Mouse (Mus musculus) ES-E14 (cell line): ENCODE measurements around the gene Tenm3. TPM values are rescaled to one million over a fixed set of nuclear protein-coding genes. Genes with fewer than 3 reads are reported as not detected.

ENCODE experiments used
- DNase-seq: peaks from one replicate; pipeline ENCODE4 v3.0.0-alpha.2; 2013; ENCODE audit warnings: low read depth, low spot score
- H3K27ac ChIP-seq: 2 replicates; pipeline ENCODE4 v1.5.1; 2012; ENCODE audit warnings: low read depth, mild to moderate bottlenecking, low read length, moderate library complexity, mixed read lengths; ENCODE audit not compliant: poor library complexity, insufficient read depth, severe bottlenecking
- H3K36me3 ChIP-seq: 2 replicates; pipeline ENCODE4 v1.6.1; 2012; ENCODE audit warnings: mild to moderate bottlenecking, low read length, moderate library complexity, mixed read lengths; ENCODE audit not compliant: control insufficient read depth, poor library complexity, insufficient read depth, severe bottlenecking
- H3K4me1 ChIP-seq, 2 experiments: fragments of 150-350 bp in 1 of 2; sonication (generic) in 1 of 2; 2 replicates each; pipeline ENCODE4 v1.6.1; 2012; ENCODE audit warnings: low read length in 2 of 2, mild to moderate bottlenecking in 1 of 2, mixed read lengths in 1 of 2; ENCODE audit not compliant: control insufficient read depth in 2 of 2, insufficient read depth in 2 of 2, poor library complexity in 1 of 2
- H3K4me3 ChIP-seq, 2 experiments: fragments of 150-350 bp in 1 of 2; sonication (generic) in 1 of 2; 2 replicates each; pipeline ENCODE4 v1.5.1; 2012; ENCODE audit warnings: low read length in 2 of 2, low read depth in 1 of 2, mild to moderate bottlenecking in 1 of 2, mixed read lengths in 1 of 2; ENCODE audit not compliant: insufficient read depth in 1 of 2, poor library complexity in 1 of 2, severe bottlenecking in 1 of 2
- H3K9ac ChIP-seq: 2 replicates; pipeline ENCODE4 v1.6.1; 2012; ENCODE audit warnings: low read depth, mild to moderate bottlenecking, low read length, mixed read lengths; ENCODE audit not compliant: poor library complexity, insufficient read depth, severe bottlenecking
- H3K9me3 ChIP-seq: fragments of 150-350 bp; sonication (generic); 2 replicates; pipeline ENCODE4 v1.6.1; 2012; ENCODE audit warnings: low read depth, mild to moderate bottlenecking, low read length; ENCODE audit not compliant: control insufficient read depth, insufficient read depth
- CHD2 ChIP-seq: IDR thresholded peaks from 2 replicates; pipeline ENCODE4 v1.6.1; 2014; ENCODE audit warnings: mild to moderate bottlenecking, low read depth, low read length, inconsistent platforms
- HCFC1 ChIP-seq: IDR thresholded peaks from 2 replicates; pipeline ENCODE4 v1.6.1; 2012; ENCODE audit warnings: low read length, inconsistent platforms, borderline replicate concordance; ENCODE audit not compliant: insufficient read depth
- MAFK ChIP-seq: IDR thresholded peaks from 2 replicates; pipeline ENCODE4 v1.6.1; 2014; ENCODE audit warnings: mild to moderate bottlenecking, low read depth, low read length, inconsistent platforms; ENCODE audit not compliant: insufficient read depth
- ZC3H11A ChIP-seq: IDR thresholded peaks from 2 replicates; pipeline ENCODE4 v1.6.1; 2012; ENCODE audit warnings: low read depth, mild to moderate bottlenecking, inconsistent platforms, low read length, borderline replicate concordance
- ZNF384 ChIP-seq: IDR thresholded peaks from 2 replicates; pipeline ENCODE4 v1.6.1; 2012; ENCODE audit warnings: low read depth, low read length, inconsistent platforms
- in situ Hi-C, 2 experiments: fragments of 600-800 bp; cut with MboI; formaldehyde crosslinking; loops; one replicate each; pipeline ENCODE4 v1.15.1; 2025; ENCODE audit warnings: low sequenced_read_pairs in 2 of 2, inconsistent platforms in 1 of 2; ENCODE audit not compliant: unreplicated experiment in 2 of 2
- total RNA-seq: library from RNA; depleted of rRNA; stranded (reverse); fragments of 300-350 nt; gene quantifications from 2 replicates; pipeline ENCODE4 v1.2.3, GENCODE M21; 2012

The Tenm3 gene
- total RNA-seq, 1 experiment = 33.5 TPM

GRCm38 (mm10) chr8:48688188-48688587 lies 155.6 kb downstream of the Tenm3 start:
- Histone ChIP-seq H3K4me1 (no peaks in the 10 kb centered on the region), H3K9me3 (no peaks in the 10 kb centered on the region), H3K9ac (no peak overlapping the region), H3K27ac (no peak overlapping the region), H3K4me3 (no peak overlapping the region), H3K36me3 (no peaks in the 10 kb centered on the region)
- in situ Hi-C loops = no loop called here
- DNase-seq = no peak
- no peak for TF ChIP-seq ZNF384
- no peak for TF ChIP-seq HCFC1
- no peak for TF ChIP-seq MAFK
- no peak for TF ChIP-seq ZC3H11A
- no peak for TF ChIP-seq CHD2

DNA sequence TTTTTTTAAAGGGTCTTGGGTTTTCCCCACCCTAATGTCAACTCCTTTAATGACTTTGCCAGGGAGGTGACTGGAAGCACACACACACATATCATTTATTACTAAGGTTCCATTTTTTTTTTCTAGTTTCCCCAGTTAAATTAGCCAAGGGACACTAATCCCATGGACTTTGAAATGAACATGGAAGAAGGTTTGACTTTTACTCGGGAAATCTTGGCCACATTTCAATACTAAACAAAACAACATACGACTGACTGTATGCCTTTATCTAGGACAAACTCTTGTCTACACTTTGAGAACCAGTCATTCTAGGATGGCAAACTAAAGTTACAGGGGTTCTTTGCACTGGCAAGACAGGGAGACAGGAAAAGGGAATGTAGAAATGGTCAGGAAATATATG lies 170.3 kb downstream of the Tenm3 start:
- Histone ChIP-seq H3K27ac (no peak overlapping the region), H3K4me1 (no peaks in the 10 kb centered on the region), H3K9me3 (no peaks in the 10 kb centered on the region), H3K4me3 (no peak overlapping the region), H3K9ac (no peak overlapping the region), H3K36me3 (no peaks in the 10 kb centered on the region)
- no peak for DNase-seq
- TF ChIP-seq MAFK (no peak), ZNF384 (no peak), CHD2 (no peak), HCFC1 (no peak), ZC3H11A (no peak)
- in situ Hi-C loops = no loop called here

GRCm38 (mm10) chr8:48672471-48672870 lies 171.3 kb downstream of the Tenm3 start:
- in situ Hi-C loops = no loop called here
- no peak for TF ChIP-seq HCFC1
- TF ChIP-seq ZC3H11A = no peak
- no peak for TF ChIP-seq CHD2
- TF ChIP-seq ZNF384 = no peak
- TF ChIP-seq MAFK = no peak
- Histone ChIP-seq H3K9ac (no peak overlapping the region), H3K36me3 (no peaks in the 10 kb centered on the region), H3K4me3 (no peak overlapping the region), H3K27ac (no peak overlapping the region), H3K9me3 (no peaks in the 10 kb centered on the region), H3K4me1 (no peaks in the 10 kb centered on the region)
- no peak for DNase-seq

DNA sequence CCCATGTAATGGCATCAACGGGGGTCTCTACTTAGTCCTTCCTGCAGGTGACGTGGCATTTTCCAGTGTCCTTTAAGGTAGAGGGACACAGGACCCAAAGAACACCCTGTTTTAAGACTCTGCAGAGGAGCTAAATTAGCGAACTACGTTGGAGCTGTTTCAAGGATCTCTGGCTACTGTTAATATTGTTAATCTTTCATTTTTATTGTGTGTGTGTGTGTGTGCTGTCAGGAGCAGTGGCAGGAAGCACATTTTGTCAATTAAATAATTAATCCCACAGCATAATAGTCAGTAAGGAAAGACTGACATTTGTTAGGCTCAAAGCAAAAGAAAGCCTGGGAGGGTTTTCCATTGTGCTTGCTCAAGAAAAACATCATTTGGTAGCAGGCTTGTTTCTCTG lies 172.4 kb downstream of the Tenm3 start:
- no peak for TF ChIP-seq ZC3H11A
- no peak for TF ChIP-seq MAFK
- TF ChIP-seq ZNF384 = no peak
- TF ChIP-seq HCFC1 = no peak
- no peak for TF ChIP-seq CHD2
- no peaks in the 10 kb centered on the region for H3K9me3 ChIP-seq
- H3K9ac ChIP-seq = no peak overlapping the region
- no peak overlapping the region for H3K4me3 ChIP-seq
- H3K4me1 ChIP-seq = no peaks in the 10 kb centered on the region
- no peaks in the 10 kb centered on the region for H3K36me3 ChIP-seq
- DNase-seq = no peak
- no peak overlapping the region for H3K27ac ChIP-seq
- in situ Hi-C loops = no loop called here

DNA sequence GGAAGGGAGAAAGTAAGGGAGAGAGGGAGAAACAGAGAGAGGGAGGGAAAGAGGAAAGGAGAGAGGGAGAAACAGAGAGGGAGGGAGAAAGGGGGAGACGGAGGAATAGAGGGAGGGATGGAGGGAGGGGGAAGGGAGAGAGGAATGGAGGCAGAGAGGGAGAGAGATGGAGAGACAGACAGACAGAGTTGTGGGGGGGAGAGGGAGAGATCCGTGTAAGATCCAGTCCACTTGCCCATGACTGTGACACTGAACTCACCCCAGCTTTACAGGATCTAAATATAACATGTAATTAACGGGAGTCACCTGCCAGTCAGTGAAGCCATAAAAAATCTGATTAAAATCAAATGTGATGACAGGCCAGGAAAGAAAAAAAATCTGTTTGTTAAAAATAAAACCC lies 172.9 kb downstream of the Tenm3 start:
- TF ChIP-seq MAFK (no peak), HCFC1 (no peak), CHD2 (no peak), ZNF384 (no peak), ZC3H11A (no peak)
- Histone ChIP-seq H3K4me3 (no peak overlapping the region), H3K4me1 (no peaks in the 10 kb centered on the region), H3K9me3 (no peaks in the 10 kb centered on the region), H3K36me3 (no peaks in the 10 kb centered on the region), H3K27ac (no peak overlapping the region), H3K9ac (no peak overlapping the region)
- DNase-seq = no peak
- in situ Hi-C loops = no loop called here
